Mouse (Mus musculus): ENCODE data around the gene Vps26a.

Vps26a gene

GRCm38 (mm10) chr10:62486618-62487415 lies at the start of gene Vps26a:
Gene Vps26a, minus strand, starts transcription at chr10:62486805.
- DNase-seq (ENCODE audit: low read depth, low spot score), result peak; percentile 96

GRCm38 (mm10) chr10:62534509-62534908 lies 47.9 kb upstream of the Vps26a start:
- DNase-seq (ENCODE audit: low read depth, low spot score), result no peak

- no peak for DNase-seq (ENCODE audit: low read depth, low spot score)
These were observed 46.2 kb upstream of the Vps26a start for GRCm38 (mm10) chr10:62532832-62533231.

- DNase-seq (ENCODE audit: low read depth, low spot score), result no peak
These were observed 43.6 kb upstream of the Vps26a start for GRCm38 (mm10) chr10:62530183-62530582.

GRCm38 (mm10) chr10:62527351-62527750 lies 40.7 kb upstream of the Vps26a start, which contains the start of gene Srgn:
Gene Srgn, minus strand, starts transcription at chr10:62527451.
- no peak for DNase-seq (ENCODE audit: low read depth, low spot score)

GRCm38 (mm10) chr10:62522346-62522950 lies 35.8 kb upstream of the Vps26a start:
- no peak for DNase-seq (ENCODE audit: low read depth, low spot score)

- no peak for DNase-seq (ENCODE audit: low read depth, low spot score)
These were observed 35.2 kb upstream of the Vps26a start for GRCm38 (mm10) chr10:62521763-62522162.

- DNase-seq (ENCODE audit: low read depth, low spot score), result no peak
These were observed 34.3 kb upstream of the Vps26a start for GRCm38 (mm10) chr10:62520911-62521310.

GRCm38 (mm10) chr10:62517511-62517910 lies 30.9 kb upstream of the Vps26a start:
- DNase-seq (ENCODE audit: low read depth, low spot score), result no peak

GRCm38 (mm10) chr10:62512855-62513254 lies 26.2 kb upstream of the Vps26a start:
- no peak for DNase-seq (ENCODE audit: low read depth, low spot score)

GRCm38 (mm10) chr10:62511528-62511927 lies 24.9 kb upstream of the Vps26a start:
- DNase-seq (ENCODE audit: low read depth, low spot score), result no peak

GRCm38 (mm10) chr10:62509032-62509656 lies 22.5 kb upstream of the Vps26a start:
- DNase-seq (ENCODE audit: low read depth, low spot score), result peak; percentile 44

GRCm38 (mm10) chr10:62508459-62508858 lies 21.9 kb upstream of the Vps26a start:
- DNase-seq (ENCODE audit: low read depth, low spot score), result peak; percentile 44

GRCm38 (mm10) chr10:62507591-62508308 lies 21.1 kb upstream of the Vps26a start:
- DNase-seq (ENCODE audit: low read depth, low spot score), result peak; percentile 89

- DNase-seq (ENCODE audit: low read depth, low spot score), result peak; percentile 63
These were observed 20.5 kb upstream of the Vps26a start for GRCm38 (mm10) chr10:62507071-62507470.

GRCm38 (mm10) chr10:62506019-62506556 lies 19.5 kb upstream of the Vps26a start:
- DNase-seq (ENCODE audit: low read depth, low spot score), result peak; percentile 88

GRCm38 (mm10) chr10:62505224-62505983 lies 18.8 kb upstream of the Vps26a start:
- DNase-seq (ENCODE audit: low read depth, low spot score), result peak; percentile 64

- peak; percentile 49 for DNase-seq (ENCODE audit: low read depth, low spot score)
These were observed 17.4 kb upstream of the Vps26a start for GRCm38 (mm10) chr10:62503836-62504628.

GRCm38 (mm10) chr10:62503353-62503752 lies 16.7 kb upstream of the Vps26a start:
- peak; percentile 62 for DNase-seq (ENCODE audit: low read depth, low spot score)

GRCm38 (mm10) chr10:62501951-62502350 lies 15.3 kb upstream of the Vps26a start:
- DNase-seq (ENCODE audit: low read depth, low spot score), result peak; percentile 13
